Mouse (Mus musculus): ENCODE results near the gene Tomm22.

Tomm22 gene

DNA sequence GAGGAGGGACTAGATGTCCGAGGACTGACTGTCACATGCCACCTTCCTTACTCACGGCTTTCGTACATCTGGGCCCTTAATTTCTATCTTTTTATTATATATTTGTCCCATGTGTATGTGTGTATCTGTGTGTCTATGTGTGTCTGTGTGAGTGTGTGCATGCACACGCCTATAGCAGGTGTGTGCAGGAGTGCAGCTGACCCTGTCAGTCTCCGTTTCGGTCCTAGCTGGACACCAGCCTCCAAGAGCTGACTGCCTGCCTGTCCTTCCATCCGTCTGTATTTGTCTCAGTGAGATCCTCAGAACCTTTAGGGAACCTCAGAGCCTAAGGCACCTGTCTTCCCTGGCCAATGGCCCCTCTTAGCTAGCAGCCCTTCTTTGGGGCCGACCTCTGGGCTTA lies 49.6 kb downstream of the Tomm22 start:
- DNase-seq (ENCODE audit: low spot score in 2 of 2) = no peak

DNA sequence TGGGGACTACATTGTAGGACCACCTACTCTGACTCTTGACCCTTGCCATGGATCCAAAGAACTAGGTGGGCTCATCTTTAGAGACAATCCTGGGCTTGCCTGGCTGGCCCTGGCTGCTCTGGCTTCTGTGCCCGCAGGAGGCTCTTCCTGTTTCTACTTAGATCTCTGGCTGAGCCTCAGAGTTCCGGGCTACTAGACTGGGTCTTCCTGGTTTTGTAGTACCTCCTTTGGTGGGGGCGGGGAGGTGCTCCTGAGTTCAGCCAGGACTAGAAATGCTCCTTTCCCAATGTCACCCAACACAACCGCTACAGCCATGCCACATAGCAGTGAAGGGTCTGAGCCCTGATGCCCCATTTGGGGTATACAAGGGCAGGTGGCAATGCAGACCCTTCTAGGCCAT lies 50.1 kb downstream of the Tomm22 start:
- DNase-seq (ENCODE audit: low spot score in 2 of 2) = no peak
